Mouse (Mus musculus): Measurements from ENCODE around the gene Prl.
"Not testable (repeated sequence)": the region's sequence is repeated elsewhere in the genome, so short reads cannot be mapped to it uniquely, and the experiment has no call there.

Prl gene

GRCm38 (mm10) chr13:27057270-27057669 is at the start of gene Prl:
Gene Prl, plus strand, starts transcription at chr13:27057570.
- no peak for DNase-seq (ENCODE audit: low read depth)

- DNase-seq (ENCODE audit: low read depth): no peak
These were observed 30.8 kb upstream of the Prl start for GRCm38 (mm10) chr13:27026614-27027013.

GRCm38 (mm10) chr13:27027376-27027775 is 30.0 kb upstream of the Prl start:
- DNase-seq (ENCODE audit: low read depth): no peak

DNA sequence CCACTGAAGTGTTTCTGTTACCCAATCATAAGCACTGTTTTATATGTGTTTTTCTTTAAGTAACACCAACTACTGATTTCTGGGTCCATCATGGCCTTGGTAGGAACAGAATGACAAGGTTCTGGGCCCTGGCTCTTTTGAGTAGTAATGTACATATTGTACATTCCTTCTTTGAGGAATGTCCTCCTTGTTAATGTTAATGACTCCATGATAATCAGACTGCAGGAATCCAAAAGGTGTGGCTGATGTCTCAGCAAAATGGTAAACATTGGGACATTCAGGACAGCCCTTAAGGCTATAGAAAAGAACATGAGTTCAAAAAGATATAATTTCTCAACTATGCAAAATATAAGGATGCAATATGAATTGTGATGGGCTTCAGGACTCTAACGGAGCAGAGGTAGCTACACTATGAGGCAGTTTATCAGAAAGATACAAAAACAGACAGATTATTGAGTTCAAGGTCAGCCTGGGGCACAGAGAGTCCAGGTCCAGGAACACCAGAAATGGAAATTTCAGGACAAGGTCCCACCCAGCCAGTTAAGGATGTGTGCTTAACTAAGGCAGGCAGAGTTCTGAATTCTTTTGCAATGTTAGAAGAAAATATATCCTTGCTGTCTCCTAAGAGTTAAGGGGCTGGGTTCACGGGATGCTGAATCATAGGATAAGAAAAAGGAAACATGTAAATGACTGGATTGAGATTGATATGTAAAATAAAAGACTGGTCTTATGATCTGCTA is 28.7 kb upstream of the Prl start:
- no peak for DNase-seq (ENCODE audit: low read depth)

- DNase-seq (ENCODE audit: low read depth): no peak
These were observed 26.1 kb upstream of the Prl start for GRCm38 (mm10) chr13:27031101-27031852.

DNA sequence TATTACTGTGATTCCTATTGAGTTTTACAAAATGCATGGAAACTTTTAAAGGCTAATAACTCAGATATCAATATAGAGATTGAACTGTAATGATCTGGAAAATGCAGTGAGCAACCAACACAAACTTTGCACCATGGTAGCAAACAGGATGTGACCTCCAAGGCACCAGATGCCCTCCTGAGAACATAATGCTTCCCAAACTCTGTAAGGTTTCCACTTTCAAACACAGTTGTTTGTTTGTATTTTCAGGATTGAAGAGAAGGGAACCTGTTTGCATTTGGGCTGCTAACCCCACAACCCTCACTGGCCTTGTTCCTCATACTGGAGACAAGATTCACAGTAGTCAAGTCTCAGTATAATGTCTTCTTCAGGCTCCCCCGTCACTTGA is 25.5 kb upstream of the Prl start:
- no peak for DNase-seq (ENCODE audit: low read depth)

DNA sequence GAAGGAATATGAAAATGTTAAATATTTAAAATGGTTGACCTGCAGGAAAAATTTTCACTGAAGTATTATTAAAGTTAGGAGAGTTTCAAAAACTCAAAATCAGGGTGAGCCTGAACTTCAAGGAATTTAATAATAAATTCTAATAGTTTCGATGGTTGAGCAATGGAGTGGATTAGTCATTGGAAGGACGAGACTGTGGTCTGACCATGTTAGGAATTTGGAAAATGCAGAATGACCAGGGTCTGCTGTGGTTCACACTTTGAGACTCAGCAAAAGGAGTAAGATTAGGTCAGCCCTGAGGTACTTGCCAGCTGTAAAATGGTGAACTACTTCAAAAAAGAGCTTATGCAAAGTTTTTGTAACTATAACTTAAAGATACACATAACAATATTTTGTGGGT is 24.4 kb upstream of the Prl start:
- no peak for DNase-seq (ENCODE audit: low read depth)

GRCm38 (mm10) chr13:27042185-27042584 is 15.2 kb upstream of the Prl start:
- no peak for DNase-seq (ENCODE audit: low read depth)

GRCm38 (mm10) chr13:27043326-27043725 is 14.0 kb upstream of the Prl start:
- no peak for DNase-seq (ENCODE audit: low read depth)

DNA sequence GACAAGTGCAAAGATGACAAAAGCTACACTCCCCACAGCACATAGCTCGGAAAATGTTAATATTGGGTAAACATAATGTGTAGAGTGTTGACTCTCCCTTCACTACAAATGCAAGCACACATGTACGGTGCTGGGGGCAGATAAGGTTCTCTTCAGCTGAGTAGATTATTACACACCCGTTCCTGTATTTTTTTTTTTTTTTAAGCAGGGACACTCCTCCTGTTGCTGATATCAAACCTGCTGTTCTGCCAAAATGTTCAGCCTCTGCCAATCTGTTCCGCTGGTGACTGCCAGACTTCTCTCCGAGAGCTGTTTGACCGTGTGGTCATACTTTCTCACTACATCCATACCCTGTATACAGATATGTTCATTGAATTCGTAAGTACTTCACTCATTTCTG is 1.8 kb downstream of the Prl start:
- no peak for DNase-seq (ENCODE audit: low read depth)

DNA sequence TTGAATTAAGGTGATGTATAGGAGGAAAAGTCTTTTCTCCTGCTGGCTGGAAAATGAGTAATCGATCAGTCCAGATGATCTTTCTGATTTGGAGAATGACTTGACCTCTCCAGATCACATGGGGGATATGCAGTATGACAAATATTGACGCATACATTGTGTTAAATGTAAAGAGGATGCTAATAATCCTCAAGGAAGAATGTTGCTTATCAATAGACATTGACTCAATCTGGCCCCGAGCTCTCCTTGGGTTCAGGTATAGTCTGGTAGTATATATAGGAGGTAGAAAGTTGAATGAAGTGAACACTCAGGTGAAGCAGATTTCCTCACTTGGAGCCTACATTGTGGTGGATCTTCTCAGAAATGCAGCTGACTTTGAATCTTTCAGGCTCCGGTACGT is 36.5 kb downstream of the Prl start, which contains the start of gene Prl3d1:
Gene Prl3d1, plus strand, starts transcription at position 301 of the 400 bp plus-strand sequence.
- DNase-seq (ENCODE audit: low read depth): not testable (repeated sequence)

Measured in 416B (cell line).